Mouse (Mus musculus): Measurements from ENCODE around the gene Arl16. TPM values are rescaled to one million over a fixed set of nuclear protein-coding genes. Genes with fewer than 3 reads are reported as not detected.
A peak's percentile ranks its signal among the peaks of the same experiment; 100 is the strongest.

The Arl16 gene
- total RNA-seq, 2 experiments from 2014 or later: 4.8 to 6.3 TPM

DNA sequence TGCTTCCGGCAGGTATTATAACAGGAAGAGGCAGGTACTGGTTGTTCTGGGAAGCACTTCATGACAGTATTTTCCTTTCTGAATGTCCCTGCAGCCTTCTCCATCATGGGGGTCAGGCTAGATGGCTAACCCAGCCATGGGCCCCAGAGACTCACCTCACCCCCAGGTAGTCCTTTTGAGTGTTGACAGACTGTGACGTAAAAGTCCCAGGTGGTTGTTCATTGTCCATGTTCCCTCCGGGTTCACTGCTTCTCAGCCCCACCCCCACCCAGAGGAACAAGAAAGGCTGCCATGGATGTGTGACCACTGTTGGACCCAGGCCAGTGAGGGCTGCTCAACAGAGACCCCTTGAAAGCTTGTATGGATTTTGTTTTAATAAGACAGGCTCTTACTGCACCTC is 25.9 kb upstream of the Arl16 start:
- intact Hi-C loops (cut with DNase I): loop anchor here (5.0 to 10.0 kb wide), 2 partner anchors 119 to 291 kb away; partner anchors contain the start of genes Gps1 and Rfng
- DNase-seq: no peak

DNA sequence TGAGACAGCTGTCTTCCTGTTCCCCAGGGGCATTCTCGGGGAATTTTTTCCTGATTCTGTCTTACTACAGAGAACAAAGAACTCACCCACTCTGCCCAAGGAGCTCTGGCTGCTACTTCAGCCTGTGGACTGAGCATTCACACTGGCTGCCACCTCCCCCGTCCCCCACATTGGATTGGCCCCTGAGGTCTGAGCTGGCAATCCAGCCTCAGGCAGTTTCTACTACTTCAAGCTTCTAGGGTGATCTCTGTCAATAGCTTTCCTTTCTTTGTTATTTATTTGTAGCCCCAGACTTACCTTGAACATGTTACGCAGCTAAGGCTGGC is 25.4 kb upstream of the Arl16 start:
- intact Hi-C loops (cut with DNase I): loop anchor here (5.0 to 10.0 kb wide), 2 partner anchors 119 to 292 kb away; partner anchors contain the start of genes Gps1 and Rfng
- no peak for DNase-seq

GRCm38 (mm10) chr11:120492024-120492877 is 24.8 kb upstream of the Arl16 start:
- DNase-seq: no peak

DNA sequence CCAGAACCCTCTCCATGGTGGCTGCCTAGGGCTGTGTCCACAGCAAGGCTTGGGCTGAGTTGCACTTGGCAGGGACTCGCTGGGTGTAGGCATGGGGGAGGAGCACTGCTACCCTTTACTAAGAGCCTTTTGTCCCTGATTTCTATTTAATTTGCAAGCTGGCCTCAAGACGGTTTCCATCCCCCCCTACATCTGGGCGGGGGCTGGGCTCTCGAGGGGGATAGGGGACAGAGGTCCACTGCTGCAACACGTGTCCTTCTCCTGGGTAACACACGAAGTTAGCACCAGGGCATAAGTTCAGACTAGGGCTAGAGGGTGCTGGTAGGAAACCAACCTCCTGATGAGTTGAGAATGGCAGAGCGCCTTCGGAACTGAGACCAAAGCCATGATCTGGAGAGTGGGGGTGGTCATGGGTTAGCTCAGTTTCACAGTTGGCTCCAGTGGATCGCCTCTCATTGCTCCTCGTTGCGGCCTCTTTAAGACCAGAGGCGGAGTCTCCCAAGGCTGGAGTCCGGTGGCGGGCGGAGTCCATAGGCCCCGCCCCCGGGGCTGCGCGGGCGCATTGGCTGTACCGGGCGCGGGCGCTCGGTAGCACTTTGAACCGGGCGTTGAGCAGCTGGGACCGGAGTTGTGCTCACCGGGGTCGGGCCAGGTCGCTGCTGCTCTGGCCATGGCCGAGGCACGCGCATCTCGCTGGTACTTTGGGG is 24.1 kb upstream of the Arl16 start, which contains the start of gene Slc25a10:
Gene Slc25a10, plus strand, starts transcription at position 524 of the 707 bp plus-strand sequence.
- intact Hi-C loops (cut with DNase I): loop anchor here (5.0 to 10.0 kb wide), 2 partner anchors 121 to 293 kb away; partner anchors contain the start of genes Gps1 and Rfng
- peak; percentile 82 to 86 for DNase-seq

More at GRCm38 (mm10) chr11:120492024-120492877, 24.8 kb upstream of the Arl16 start:
- intact Hi-C loops (cut with DNase I): loop anchor here (5.0 to 10.0 kb wide), 2 partner anchors 120 to 293 kb away; partner anchors contain the start of genes Gps1 and Rfng

GRCm38 (mm10) chr11:120490291-120491046 is 23.1 kb upstream of the Arl16 start:
- intact Hi-C loops (cut with DNase I): loop anchor here (5.0 to 10.0 kb wide), 2 partner anchors 122 to 294 kb away; partner anchors contain the start of genes Gps1 and Rfng
- no peak for DNase-seq

- intact Hi-C loops (cut with DNase I): no loop called here
- peak in 1 of 2 experiments; percentile 36 for DNase-seq
Observed at GRCm38 (mm10) chr11:120489054-120489761, 21.8 kb upstream of the Arl16 start.

GRCm38 (mm10) chr11:120488516-120488915 is 21.1 kb upstream of the Arl16 start:
- no peak for DNase-seq
- intact Hi-C loops (cut with DNase I): no loop called here

GRCm38 (mm10) chr11:120485251-120485650 is 17.8 kb upstream of the Arl16 start:
- DNase-seq: no peak
- intact Hi-C loops (cut with DNase I): no loop called here

- intact Hi-C loops (cut with DNase I): no loop called here
Observed at GRCm38 (mm10) chr11:120484265-120484981, 17.0 kb upstream of the Arl16 start, which contains the start of gene Mrpl12. Gene Mrpl12, plus strand, starts transcription at chr11:120484613.

GRCm38 (mm10) chr11:120483448-120483934 is 16.1 kb upstream of the Arl16 start:
- intact Hi-C loops (cut with DNase I): no loop called here
- no peak for DNase-seq

More at GRCm38 (mm10) chr11:120484265-120484981, 17.0 kb upstream of the Arl16 start, which contains the start of gene Mrpl12:
- peak; percentile 83 to 85 for DNase-seq

DNA sequence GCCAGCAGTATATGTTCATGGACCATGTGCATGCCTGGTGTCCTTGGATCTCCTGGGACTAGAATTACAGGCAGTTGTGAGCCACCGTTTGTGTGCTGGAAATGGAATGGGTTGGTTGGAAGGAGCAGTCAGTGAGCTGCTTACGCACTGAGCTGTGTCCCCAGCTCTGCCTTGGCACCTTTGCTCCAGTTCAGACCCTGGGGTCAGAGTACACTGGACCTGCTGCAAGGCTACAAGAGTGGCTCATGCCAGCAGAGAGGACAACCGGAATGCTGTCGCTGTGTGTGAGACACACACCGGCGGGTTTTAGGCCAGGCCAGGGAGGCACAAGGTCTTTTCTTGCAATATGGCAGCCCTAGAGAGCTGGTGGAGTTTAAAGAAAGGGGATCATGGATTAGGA is 4.6 kb upstream of the Arl16 start:
- no peak for DNase-seq

GRCm38 (mm10) chr11:120467736-120468092 is 307 bp upstream of the Arl16 start:
- intact Hi-C loops (cut with DNase I): no loop called here

More for the DNA sequence above, 4.6 kb upstream of the Arl16 start:
- intact Hi-C loops (cut with DNase I): no loop called here

DNA sequence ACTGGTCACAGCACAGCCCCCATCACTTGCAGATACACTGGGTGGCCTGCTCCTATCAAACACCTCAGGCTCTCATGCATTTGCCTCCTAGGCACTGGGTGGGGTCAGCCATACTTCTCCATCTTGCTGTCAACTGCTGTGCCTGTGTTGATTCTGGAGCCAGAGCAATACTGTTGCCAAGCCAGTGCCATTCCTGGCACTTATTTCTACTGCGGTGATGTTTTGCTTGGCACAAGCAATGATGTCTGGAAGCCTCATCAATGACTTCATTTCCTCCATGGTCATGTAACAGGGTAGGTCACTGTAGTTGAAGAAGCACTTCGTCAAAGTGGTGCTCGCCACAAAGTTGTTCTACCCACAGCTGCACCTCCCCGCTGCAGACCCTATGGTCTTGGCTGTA is 1.9 kb downstream of the Arl16 start:
- no peak for DNase-seq
- intact Hi-C loops (cut with DNase I): no loop called here

More at GRCm38 (mm10) chr11:120467736-120468092, 307 bp upstream of the Arl16 start:
- no peak for DNase-seq

- intact Hi-C loops (cut with DNase I): no loop called here
- no peak for DNase-seq
Observed at GRCm38 (mm10) chr11:120464365-120464764, 3.0 kb downstream of the Arl16 start.

- intact Hi-C loops (cut with DNase I): no loop called here
- no peak for DNase-seq
Observed at GRCm38 (mm10) chr11:120463536-120463935, 3.9 kb downstream of the Arl16 start.

DNA sequence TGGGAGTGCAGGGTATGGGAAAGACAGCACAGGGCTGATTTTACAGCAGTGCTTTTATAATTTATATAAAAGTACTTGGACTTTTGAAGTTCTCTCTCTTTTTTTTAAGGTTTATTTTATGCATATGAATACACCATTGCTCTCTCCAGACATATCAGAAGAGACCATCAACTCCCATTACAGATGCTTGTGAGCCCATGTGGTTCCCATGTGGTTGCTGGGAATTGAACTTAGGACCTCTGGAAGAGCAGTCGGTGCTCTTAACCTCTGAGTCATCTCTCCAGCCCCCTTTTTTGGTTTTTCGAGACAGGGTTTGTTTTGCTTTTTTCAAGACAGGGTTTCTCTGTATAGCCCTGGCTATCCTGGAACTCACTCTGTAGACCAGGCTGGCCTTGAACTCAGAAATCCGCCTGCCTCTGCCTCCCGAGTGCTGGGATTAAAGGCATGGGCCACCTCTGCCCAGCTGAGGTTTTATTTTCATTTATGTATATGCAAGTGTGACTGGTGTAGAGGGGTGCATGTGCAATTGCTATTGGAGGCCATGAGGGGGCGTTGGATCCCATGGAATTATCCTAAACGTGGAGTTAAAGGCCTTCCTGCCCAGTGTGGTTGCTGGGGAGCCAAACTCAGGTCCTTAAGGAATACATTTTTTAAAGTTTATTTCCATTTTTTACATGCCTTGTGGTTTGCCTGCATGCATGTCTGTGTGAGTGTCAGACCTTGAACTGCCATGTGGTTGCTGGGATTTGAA is 8.4 kb downstream of the Arl16 start:
- intact Hi-C loops (cut with DNase I): no loop called here

GRCm38 (mm10) chr11:120457772-120458751 is 9.3 kb downstream of the Arl16 start, which contains the start of the genes Oxld1 and Ccdc137:
Gene Oxld1, minus strand, starts transcription at chr11:120458068.
Gene Ccdc137, plus strand, starts transcription at chr11:120458115.
- intact Hi-C loops (cut with DNase I): no loop called here
- DNase-seq: peak; percentile 53 to 76

More for the DNA sequence above, 8.4 kb downstream of the Arl16 start:
- no peak for DNase-seq
